Mouse (Mus musculus): ENCODE measurements around the gene Kif7. TPM values are rescaled to one million over a fixed set of nuclear protein-coding genes. Genes with fewer than 3 reads are reported as not detected.

The Kif7 gene
- polyA plus RNA-seq, 1 experiment from 2014 or later = 4.4 TPM

DNA sequence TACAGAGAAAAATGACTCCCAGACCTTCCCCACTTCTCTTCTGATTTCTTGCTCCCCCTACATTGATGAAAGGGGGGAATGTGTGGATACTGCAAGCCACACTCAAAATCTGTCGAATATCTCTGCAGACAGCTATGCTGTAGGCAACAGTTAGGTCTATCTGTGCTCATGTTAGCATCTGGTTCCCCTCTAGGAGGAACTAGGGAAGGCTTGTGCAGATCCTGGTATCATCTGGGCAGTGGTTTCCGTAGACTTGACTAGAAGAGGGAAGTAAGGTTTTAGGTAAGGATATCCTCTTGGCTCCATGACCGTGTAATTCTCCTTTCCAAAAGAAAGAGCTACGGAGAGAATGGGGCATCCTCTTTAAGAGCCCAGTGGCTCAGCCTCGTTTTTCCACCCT lies 29.1 kb upstream of the Kif7 start:
- Histone ChIP-seq H3K9me3 (ENCODE audit: control insufficient read depth, low read depth, low read length) (no peaks in the 10 kb centered on the region), H3K9ac (replicated peaks; ENCODE audit: low read depth, low read length) (no peak overlapping the region), H3K36me3 (ENCODE audit: control insufficient read depth, insufficient read depth, low read length) (no peaks in the 10 kb centered on the region; the same call in 1 of the 2 replicates), H3K27ac (ENCODE audit: low read length) (no peak overlapping the region), H3K4me2 (replicated peaks; ENCODE audit: low read depth, low read length) (no peak overlapping the region), H3K4me3 (ENCODE audit: low read depth, low read length) (no peak overlapping the region), H3K27me3 (ENCODE audit: control insufficient read depth, insufficient read depth, low read length) (no peaks in the 10 kb centered on the region), H3K4me1 (ENCODE audit: control insufficient read depth, insufficient read depth, low read length) (0 out of 2 replicates have a peak, but pooled peaks cover 4% of the 10 kb centered on the region)
- ATAC-seq (ENCODE audit: insufficient number of reproducible peaks, insufficient read depth, low FRiP score, low read depth) = no peak
- 74% methylated on average over 5 of the region's 5 CpGs for WGBS

DNA sequence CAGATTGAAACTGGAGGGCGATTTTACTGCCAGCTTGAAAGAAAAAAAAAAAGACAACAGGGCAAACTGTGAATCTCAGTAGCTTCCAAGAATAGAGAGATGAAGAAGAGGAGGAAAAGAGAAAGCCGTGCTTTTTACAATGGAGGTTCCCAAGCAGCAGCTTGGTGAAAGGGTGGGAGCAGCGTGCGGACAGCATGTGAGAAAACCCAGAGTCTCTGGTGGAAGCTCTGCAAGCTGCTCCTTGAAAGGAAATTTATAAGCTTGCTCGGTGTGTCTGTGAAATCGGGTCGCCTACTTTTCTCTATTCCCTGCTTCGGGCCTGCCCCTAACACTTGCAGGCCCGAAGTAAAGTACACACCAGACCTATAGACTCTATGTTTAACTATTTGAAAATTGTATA lies 28.5 kb upstream of the Kif7 start:
- Histone ChIP-seq H3K27ac (ENCODE audit: low read length) (no peak overlapping the region), H3K4me1 (ENCODE audit: control insufficient read depth, insufficient read depth, low read length) (0 out of 2 replicates have a peak, but pooled peaks cover 4% of the 10 kb centered on the region), H3K4me3 (ENCODE audit: low read depth, low read length) (no peak overlapping the region), H3K36me3 (ENCODE audit: control insufficient read depth, insufficient read depth, low read length) (no peaks in the 10 kb centered on the region; the same call in 1 of the 2 replicates), H3K4me2 (replicated peaks; ENCODE audit: low read depth, low read length) (no peak overlapping the region), H3K9me3 (ENCODE audit: control insufficient read depth, low read depth, low read length) (no peaks in the 10 kb centered on the region), H3K9ac (replicated peaks; ENCODE audit: low read depth, low read length) (no peak overlapping the region), H3K27me3 (ENCODE audit: control insufficient read depth, insufficient read depth, low read length) (no peaks in the 10 kb centered on the region)
- no peak for ATAC-seq (ENCODE audit: insufficient number of reproducible peaks, insufficient read depth, low FRiP score, low read depth)
- WGBS = 90% methylated on average over 9 of the region's 9 CpGs

DNA sequence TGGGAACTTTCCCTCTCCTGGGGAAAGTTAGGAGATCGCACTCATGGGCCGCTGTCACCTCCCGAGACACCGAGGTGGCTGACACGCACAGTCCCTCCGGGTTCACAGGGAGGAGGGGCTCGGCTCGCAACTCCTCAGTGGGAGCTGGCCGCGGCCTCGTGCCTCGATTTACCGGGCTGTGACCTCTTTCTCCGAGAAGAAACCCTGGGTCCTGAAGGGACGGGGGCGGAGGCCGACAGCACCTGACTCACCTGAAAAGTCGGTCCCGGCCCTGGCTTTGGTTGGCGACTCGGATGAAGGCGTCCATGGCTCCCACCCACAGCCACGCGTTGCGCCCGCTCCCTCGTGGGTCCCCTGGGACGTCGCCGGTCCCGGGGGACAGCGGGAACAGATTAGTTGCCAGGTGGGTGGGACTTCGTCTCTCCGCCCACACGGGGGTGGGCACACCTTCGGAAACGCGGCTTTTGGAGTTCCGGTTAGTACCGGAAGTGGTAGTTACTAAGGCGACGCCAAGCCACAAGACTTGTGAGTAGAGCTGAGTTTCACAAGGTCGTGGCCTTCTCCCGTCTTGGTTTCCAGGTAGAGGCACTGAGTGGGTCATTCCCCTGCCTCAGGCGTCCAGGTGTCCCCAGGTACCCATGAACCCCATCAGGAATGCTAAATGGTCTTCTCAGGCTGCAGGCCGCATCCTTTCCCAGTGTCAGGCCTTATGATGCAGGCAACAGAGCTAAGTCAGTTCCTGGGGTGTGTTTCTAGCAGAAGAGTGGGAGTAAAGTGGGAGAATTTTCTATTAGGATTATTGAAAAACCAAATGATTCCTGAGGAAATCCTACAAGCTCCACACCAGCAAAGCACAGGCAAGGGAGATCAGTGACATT lies 27.4 kb upstream of the Kif7 start, which contains the start of the genes Pex11a and Wdr93:
Gene Pex11a (minus strand): TSS at position 473 of the 878 bp plus-strand sequence.
Gene Wdr93 (plus strand): TSS at position 505 of the 878 bp plus-strand sequence.
- Histone ChIP-seq H3K27ac (ENCODE audit: low read length) (no peak within 1 kb of the TSS), H3K27me3 (ENCODE audit: control insufficient read depth, insufficient read depth, low read length) (no peaks in the 10 kb centered on the region), H3K4me1 (ENCODE audit: control insufficient read depth, insufficient read depth, low read length) (0 out of 2 replicates have a peak, but pooled peaks cover 4% of the 10 kb centered on the region), H3K4me2 (replicated peaks; ENCODE audit: low read depth, low read length) (peak within 1 kb of the TSS; percentile 94), H3K4me3 (ENCODE audit: low read depth, low read length) (peak within 1 kb of the TSS; percentile 77), H3K9ac (replicated peaks; ENCODE audit: low read depth, low read length) (peak within 1 kb of the TSS; percentile 53; the same call in 1 of the 2 replicates), H3K36me3 (ENCODE audit: control insufficient read depth, insufficient read depth, low read length) (no peaks in the 10 kb centered on the region; the same call in 1 of the 2 replicates), H3K9me3 (ENCODE audit: control insufficient read depth, low read depth, low read length) (no peaks in the 10 kb centered on the region)
- peak; percentile 84 for ATAC-seq (ENCODE audit: insufficient number of reproducible peaks, insufficient read depth, low FRiP score, low read depth)
- 3% methylated on average over 46 of the region's 46 CpGs for WGBS

DNA sequence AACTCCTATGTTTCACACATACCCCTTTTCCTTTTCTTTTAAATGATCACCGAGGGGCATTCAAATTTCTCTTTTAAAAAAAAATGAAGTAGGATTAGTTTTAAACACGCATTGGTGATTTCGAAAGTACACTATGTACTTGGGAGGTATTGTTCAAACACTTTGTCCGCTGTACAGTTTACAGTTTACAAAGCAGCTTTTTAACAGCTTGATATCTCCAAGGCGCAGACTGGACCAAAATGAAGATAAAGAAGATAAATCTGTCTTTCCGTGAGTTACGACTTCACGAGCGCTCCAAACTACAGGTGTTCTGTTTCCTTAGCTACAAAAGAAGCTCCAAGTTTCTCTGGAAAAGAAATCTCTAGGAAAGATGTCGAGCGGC lies 26.7 kb upstream of the Kif7 start:
- peak overlapping the region; percentile 77 for H3K4me3 ChIP-seq (ENCODE audit: low read depth, low read length)
- peak overlapping the region; percentile 53; the same call in 1 of the 2 replicates for H3K9ac ChIP-seq (replicated peaks; ENCODE audit: low read depth, low read length)
- peak overlapping the region; percentile 94 for H3K4me2 ChIP-seq (replicated peaks; ENCODE audit: low read depth, low read length)
- H3K36me3 ChIP-seq (ENCODE audit: control insufficient read depth, insufficient read depth, low read length) = no peaks in the 10 kb centered on the region; the same call in 1 of the 2 replicates
- ATAC-seq (ENCODE audit: insufficient number of reproducible peaks, insufficient read depth, low FRiP score, low read depth) = no peak
- H3K27me3 ChIP-seq (ENCODE audit: control insufficient read depth, insufficient read depth, low read length) = no peaks in the 10 kb centered on the region
- WGBS = 10% methylated on average over 11 of the region's 11 CpGs
- no peaks in the 10 kb centered on the region for H3K9me3 ChIP-seq (ENCODE audit: control insufficient read depth, low read depth, low read length)
- H3K4me1 ChIP-seq (ENCODE audit: control insufficient read depth, insufficient read depth, low read length) = 0 out of 2 replicates have a peak, but pooled peaks cover 4% of the 10 kb centered on the region
- no peak overlapping the region for H3K27ac ChIP-seq (ENCODE audit: low read length)

DNA sequence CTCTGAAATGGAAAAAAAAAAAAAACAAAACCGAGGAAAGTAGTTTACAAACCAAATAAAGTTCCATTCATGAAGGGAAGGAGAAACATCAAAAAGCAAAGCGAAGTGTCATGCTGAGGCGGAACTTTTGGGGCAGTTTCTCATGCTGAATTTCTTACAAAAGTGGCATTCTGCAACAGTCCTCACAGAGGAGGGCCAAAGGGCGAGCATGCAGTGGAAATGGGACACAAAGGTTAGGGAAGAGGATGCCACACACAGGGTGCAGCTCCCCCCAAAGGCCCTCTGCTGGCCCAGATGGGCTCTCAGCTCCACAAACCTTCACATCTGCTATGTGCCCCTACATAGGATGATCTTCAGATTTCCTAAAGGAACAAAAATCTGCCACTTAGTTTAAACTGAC lies 24.8 kb upstream of the Kif7 start:
- no peaks in the 10 kb centered on the region for H3K27me3 ChIP-seq (ENCODE audit: control insufficient read depth, insufficient read depth, low read length)
- WGBS = 70% methylated on average over 4 of the region's 4 CpGs
- H3K9ac ChIP-seq (replicated peaks; ENCODE audit: low read depth, low read length) = no peak overlapping the region
- H3K27ac ChIP-seq (ENCODE audit: low read length) = no peak overlapping the region
- ATAC-seq (ENCODE audit: insufficient number of reproducible peaks, insufficient read depth, low FRiP score, low read depth) = no peak
- 0 out of 2 replicates have a peak, but pooled peaks cover 4% of the 10 kb centered on the region for H3K4me1 ChIP-seq (ENCODE audit: control insufficient read depth, insufficient read depth, low read length)
- no peaks in the 10 kb centered on the region for H3K9me3 ChIP-seq (ENCODE audit: control insufficient read depth, low read depth, low read length)
- H3K4me2 ChIP-seq (replicated peaks; ENCODE audit: low read depth, low read length) = no peak overlapping the region
- no peaks in the 10 kb centered on the region; the same call in 1 of the 2 replicates for H3K36me3 ChIP-seq (ENCODE audit: control insufficient read depth, insufficient read depth, low read length)
- no peak overlapping the region for H3K4me3 ChIP-seq (ENCODE audit: low read depth, low read length)

DNA sequence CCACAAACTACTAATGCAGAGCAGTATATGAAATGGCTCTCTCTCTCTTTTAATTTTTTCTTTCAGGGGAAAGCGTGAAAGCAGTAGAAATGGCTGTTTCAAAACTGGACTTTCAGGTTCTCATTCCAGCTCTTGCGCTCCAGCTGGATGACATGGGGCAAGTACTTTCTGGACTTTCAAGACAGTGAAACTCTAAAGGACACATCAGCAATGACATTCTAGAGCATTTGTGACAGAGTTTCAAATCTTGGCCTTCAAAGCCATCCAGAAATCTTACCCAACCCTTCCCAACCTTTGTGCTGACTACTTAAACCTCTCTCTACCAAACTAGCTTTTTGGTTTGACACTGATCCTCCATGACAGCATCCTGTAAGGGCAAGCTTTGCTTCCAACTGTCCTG lies 23.4 kb upstream of the Kif7 start:
- ATAC-seq (ENCODE audit: insufficient number of reproducible peaks, insufficient read depth, low FRiP score, low read depth) = no peak
- Histone ChIP-seq H3K9me3 (ENCODE audit: control insufficient read depth, low read depth, low read length) (no peaks in the 10 kb centered on the region), H3K4me3 (ENCODE audit: low read depth, low read length) (no peak overlapping the region), H3K9ac (replicated peaks; ENCODE audit: low read depth, low read length) (no peak overlapping the region), H3K4me1 (ENCODE audit: control insufficient read depth, insufficient read depth, low read length) (0 out of 2 replicates have a peak, but pooled peaks cover 4% of the 10 kb centered on the region), H3K27ac (ENCODE audit: low read length) (no peak overlapping the region), H3K4me2 (replicated peaks; ENCODE audit: low read depth, low read length) (no peak overlapping the region), H3K36me3 (ENCODE audit: control insufficient read depth, insufficient read depth, low read length) (no peaks in the 10 kb centered on the region; the same call in 1 of the 2 replicates), H3K27me3 (ENCODE audit: control insufficient read depth, insufficient read depth, low read length) (no peaks in the 10 kb centered on the region)
- WGBS = 83% methylated on average over 2 of the region's 2 CpGs

DNA sequence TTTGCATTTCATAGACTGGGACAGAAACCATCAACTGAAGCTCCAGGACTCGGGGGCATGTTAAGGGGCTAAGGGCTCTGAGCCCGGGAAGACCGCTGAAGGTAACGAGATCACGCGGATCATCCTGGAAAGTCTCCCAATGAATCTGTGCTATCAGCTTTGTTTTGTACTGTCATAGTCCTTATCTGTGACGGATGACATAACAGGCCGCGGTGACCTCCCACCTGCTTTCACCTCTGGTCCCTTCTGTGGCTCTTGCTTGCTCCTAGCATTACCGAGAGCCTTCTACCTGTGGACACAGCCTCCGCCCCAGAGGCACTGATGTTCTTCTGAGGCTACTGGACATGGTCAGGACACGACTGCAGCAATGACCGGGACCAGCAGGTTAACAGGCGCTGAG lies 21.0 kb upstream of the Kif7 start:
- WGBS = 81% methylated on average over 14 of the region's 14 CpGs
- Histone ChIP-seq H3K4me1 (ENCODE audit: control insufficient read depth, insufficient read depth, low read length) (no peaks in the 10 kb centered on the region), H3K4me2 (replicated peaks; ENCODE audit: low read depth, low read length) (no peak overlapping the region), H3K27ac (ENCODE audit: low read length) (no peak overlapping the region), H3K9me3 (ENCODE audit: control insufficient read depth, low read depth, low read length) (no peaks in the 10 kb centered on the region), H3K4me3 (ENCODE audit: low read depth, low read length) (no peak overlapping the region), H3K9ac (replicated peaks; ENCODE audit: low read depth, low read length) (no peak overlapping the region), H3K27me3 (ENCODE audit: control insufficient read depth, insufficient read depth, low read length) (no peaks in the 10 kb centered on the region), H3K36me3 (ENCODE audit: control insufficient read depth, insufficient read depth, low read length) (no peaks in the 10 kb centered on the region; the same call in 1 of the 2 replicates)
- ATAC-seq (ENCODE audit: insufficient number of reproducible peaks, insufficient read depth, low FRiP score, low read depth) = no peak

DNA sequence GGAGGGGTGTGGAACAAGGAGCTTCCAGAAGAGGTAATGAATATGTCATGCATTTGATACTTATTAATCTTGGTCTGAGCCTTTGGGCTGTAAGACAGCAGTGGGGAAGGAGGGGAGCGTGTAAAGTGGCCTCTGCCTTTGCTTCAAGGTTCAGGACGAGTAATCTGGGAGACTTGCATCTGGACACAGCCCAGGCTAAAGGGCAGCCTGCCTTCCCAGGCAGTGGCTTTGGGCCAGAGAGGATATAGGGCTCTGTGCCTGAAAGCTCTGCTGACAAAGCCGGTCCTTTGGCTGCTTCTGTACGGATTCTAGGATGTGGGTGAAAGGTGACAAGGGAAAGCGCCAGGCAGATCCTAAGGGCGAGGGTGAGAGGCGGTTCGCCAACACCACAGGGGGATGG lies 19.0 kb upstream of the Kif7 start:
- Histone ChIP-seq H3K36me3 (ENCODE audit: control insufficient read depth, insufficient read depth, low read length) (no peaks in the 10 kb centered on the region; the same call in 1 of the 2 replicates), H3K9ac (replicated peaks; ENCODE audit: low read depth, low read length) (no peak overlapping the region), H3K9me3 (ENCODE audit: control insufficient read depth, low read depth, low read length) (no peaks in the 10 kb centered on the region), H3K27ac (ENCODE audit: low read length) (no peak overlapping the region), H3K4me1 (ENCODE audit: control insufficient read depth, insufficient read depth, low read length) (no peaks in the 10 kb centered on the region), H3K4me2 (replicated peaks; ENCODE audit: low read depth, low read length) (no peak overlapping the region), H3K4me3 (ENCODE audit: low read depth, low read length) (no peak overlapping the region), H3K27me3 (ENCODE audit: control insufficient read depth, insufficient read depth, low read length) (no peaks in the 10 kb centered on the region)
- ATAC-seq (ENCODE audit: insufficient number of reproducible peaks, insufficient read depth, low FRiP score, low read depth) = no peak
- WGBS = 86% methylated on average over 8 of the region's 8 CpGs

Data from stomach, embryonic 14.5 days (tissue).